Mouse (Mus musculus) kidney, adult 2 months (tissue): ENCODE measurements around the gene 9230112D13Rik.

Source experiments
- CTCF ChIP-seq: fragments of 200-500 bp; conservative IDR thresholded peaks from 2 replicates; pipeline ENCODE4 v1.5.1; 2011; ENCODE audit warnings: low read depth, mild to moderate bottlenecking, control low read depth, low read length, moderate library complexity, mixed read lengths; ENCODE audit not compliant: insufficient read depth, insufficient read length
- POLR2A ChIP-seq: fragments of 200-500 bp; IDR thresholded peaks from one replicate; pipeline ENCODE4 v1.6.1; 2011; ENCODE audit warnings: low read depth, low read length, control low read depth

- TF ChIP-seq CTCF = no peak
- TF ChIP-seq POLR2A = no peak
Measured at GRCm38 (mm10) chr14:34535883-34536282, 13.3 kb upstream of the 9230112D13Rik start.
